Mouse (Mus musculus) stomach, postnatal 0 days (tissue): ENCODE measurements around the gene Hspe1.

ENCODE experiments used
- CTCF ChIP-seq: IDR thresholded peaks from 2 replicates; pipeline ENCODE4 v1.5.1; 2016; ENCODE audit warnings: antibody characterized with exemption, low read depth, mild to moderate bottlenecking, moderate library complexity
- EP300 ChIP-seq: optimal IDR thresholded peaks from 2 replicates; pipeline ENCODE3; 2016; ENCODE audit warnings: antibody characterized with exemption

DNA sequence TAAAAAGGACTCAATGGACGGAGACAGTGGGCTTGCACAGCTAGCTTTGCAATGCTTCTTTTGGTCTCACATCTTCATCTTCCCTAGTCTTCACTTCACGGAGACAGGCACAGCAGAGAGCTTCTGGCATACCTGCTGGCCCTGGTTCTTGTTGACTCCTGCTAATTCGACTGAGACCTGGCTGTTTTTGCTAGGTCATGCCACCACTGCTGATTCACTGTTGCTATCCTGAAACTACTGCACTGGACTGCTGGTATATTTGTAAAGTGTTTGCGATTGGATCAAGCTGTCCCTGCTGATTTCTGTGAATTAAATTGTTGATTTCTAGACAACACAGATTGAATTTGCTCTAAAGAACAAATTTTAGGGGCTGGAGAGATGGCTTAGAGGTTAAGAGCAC, 46.2 kb upstream of the Hspe1 start:
- no peak for TF ChIP-seq CTCF
- no peak for TF ChIP-seq EP300
